Mouse (Mus musculus) bone marrow, adult 2 months (tissue): ENCODE measurements around the gene Limch1.

ENCODE experiments used
- CTCF ChIP-seq: fragments of 200-500 bp; IDR thresholded peaks from 2 replicates; pipeline ENCODE4 v1.5.1; 2011; ENCODE audit warnings: low read length, control low read depth; ENCODE audit not compliant: control insufficient read depth, insufficient read depth
- POLR2A ChIP-seq: fragments of 200-500 bp; IDR thresholded peaks from 2 replicates; pipeline ENCODE4 v1.6.1; 2011; ENCODE audit warnings: low read depth, mild to moderate bottlenecking, control low read depth, low read length, borderline replicate concordance; ENCODE audit not compliant: control insufficient read depth

GRCm38 (mm10) chr5:66817184-66817956 lies 71.7 kb downstream of the Limch1 start:
- TF ChIP-seq CTCF (no peak), POLR2A (no peak)
